Mouse (Mus musculus): ENCODE measurements around the gene Gm16867. TPM values are rescaled to one million over a fixed set of nuclear protein-coding genes. Genes with fewer than 3 reads are reported as not detected.
"Not testable (repeated sequence)": the region's sequence is repeated elsewhere in the genome, so short reads cannot be mapped to it uniquely, and the experiment has no call there.

The Gm16867 gene
- polyA plus RNA-seq, 1 experiment from 2014 or later = not detected

GRCm38 (mm10) chr14:69473322-69473721 is 29.8 kb downstream of the Gm16867 start:
- not testable (repeated sequence) for H3K4me1 ChIP-seq (ENCODE audit: control insufficient read depth, insufficient read depth, low read depth, low read length); H3K9me3 ChIP-seq (ENCODE audit: control insufficient read depth, low read length); H3K4me2 ChIP-seq (ENCODE audit: low read length); H3K36me3 ChIP-seq (ENCODE audit: control insufficient read depth, insufficient read depth, low read length); H3K27me3 ChIP-seq (replicated peaks; ENCODE audit: control insufficient read depth, insufficient read depth, low read length); H3K9ac ChIP-seq (ENCODE audit: low read depth, low read length); H3K27ac ChIP-seq (ENCODE audit: low read depth, low read length); H3K4me3 ChIP-seq (ENCODE audit: low read length); ATAC-seq
- no CpG with 5 or more reads among the region's 2 CpGs for WGBS

GRCm38 (mm10) chr14:69470122-69470708 is 32.9 kb downstream of the Gm16867 start:
- not testable (repeated sequence) for ATAC-seq; H3K9me3 ChIP-seq (ENCODE audit: control insufficient read depth, low read length); H3K27ac ChIP-seq (ENCODE audit: low read depth, low read length); H3K4me2 ChIP-seq (ENCODE audit: low read length); H3K9ac ChIP-seq (ENCODE audit: low read depth, low read length); H3K36me3 ChIP-seq (ENCODE audit: control insufficient read depth, insufficient read depth, low read length); H3K4me3 ChIP-seq (ENCODE audit: low read length); H3K27me3 ChIP-seq (replicated peaks; ENCODE audit: control insufficient read depth, insufficient read depth, low read length); H3K4me1 ChIP-seq (ENCODE audit: control insufficient read depth, insufficient read depth, low read depth, low read length)
- WGBS = no CpG with 5 or more reads among the region's 8 CpGs

- not testable (repeated sequence) for H3K4me1 ChIP-seq (ENCODE audit: control insufficient read depth, insufficient read depth, low read depth, low read length); H3K4me2 ChIP-seq (ENCODE audit: low read length); ATAC-seq; H3K27me3 ChIP-seq (replicated peaks; ENCODE audit: control insufficient read depth, insufficient read depth, low read length); H3K27ac ChIP-seq (ENCODE audit: low read depth, low read length); H3K9ac ChIP-seq (ENCODE audit: low read depth, low read length); H3K4me3 ChIP-seq (ENCODE audit: low read length); H3K36me3 ChIP-seq (ENCODE audit: control insufficient read depth, insufficient read depth, low read length); H3K9me3 ChIP-seq (ENCODE audit: control insufficient read depth, low read length)
- no CpG with 5 or more reads among the region's 17 CpGs for WGBS
Observed at GRCm38 (mm10) chr14:69467612-69468366, 35.4 kb downstream of the Gm16867 start.

- H3K27ac ChIP-seq (ENCODE audit: low read depth, low read length); H3K27me3 ChIP-seq (replicated peaks; ENCODE audit: control insufficient read depth, insufficient read depth, low read length); ATAC-seq; H3K4me2 ChIP-seq (ENCODE audit: low read length); H3K36me3 ChIP-seq (ENCODE audit: control insufficient read depth, insufficient read depth, low read length); H3K4me1 ChIP-seq (ENCODE audit: control insufficient read depth, insufficient read depth, low read depth, low read length); H3K9ac ChIP-seq (ENCODE audit: low read depth, low read length); H3K9me3 ChIP-seq (ENCODE audit: control insufficient read depth, low read length); H3K4me3 ChIP-seq (ENCODE audit: low read length): not testable (repeated sequence)
- WGBS = no CpG with 5 or more reads among the region's 4 CpGs
Observed at GRCm38 (mm10) chr14:69464465-69464864, 38.7 kb downstream of the Gm16867 start.

GRCm38 (mm10) chr14:69457691-69458090 is 45.5 kb downstream of the Gm16867 start:
- H3K27me3 ChIP-seq (replicated peaks; ENCODE audit: control insufficient read depth, insufficient read depth, low read length); H3K4me1 ChIP-seq (ENCODE audit: control insufficient read depth, insufficient read depth, low read depth, low read length); H3K4me2 ChIP-seq (ENCODE audit: low read length); H3K4me3 ChIP-seq (ENCODE audit: low read length); H3K9me3 ChIP-seq (ENCODE audit: control insufficient read depth, low read length); H3K9ac ChIP-seq (ENCODE audit: low read depth, low read length); H3K27ac ChIP-seq (ENCODE audit: low read depth, low read length); ATAC-seq; H3K36me3 ChIP-seq (ENCODE audit: control insufficient read depth, insufficient read depth, low read length): not testable (repeated sequence)
- WGBS = no CpG with 5 or more reads among the region's 5 CpGs

GRCm38 (mm10) chr14:69454640-69455039 is 48.5 kb downstream of the Gm16867 start:
- H3K9ac ChIP-seq (ENCODE audit: low read depth, low read length); H3K27me3 ChIP-seq (replicated peaks; ENCODE audit: control insufficient read depth, insufficient read depth, low read length); H3K4me1 ChIP-seq (ENCODE audit: control insufficient read depth, insufficient read depth, low read depth, low read length); H3K4me2 ChIP-seq (ENCODE audit: low read length); H3K4me3 ChIP-seq (ENCODE audit: low read length); ATAC-seq; H3K36me3 ChIP-seq (ENCODE audit: control insufficient read depth, insufficient read depth, low read length); H3K9me3 ChIP-seq (ENCODE audit: control insufficient read depth, low read length); H3K27ac ChIP-seq (ENCODE audit: low read depth, low read length): not testable (repeated sequence)
- no CpG with 5 or more reads among the region's 9 CpGs for WGBS

GRCm38 (mm10) chr14:69448845-69449244 is 54.3 kb downstream of the Gm16867 start:
- H3K4me2 ChIP-seq (ENCODE audit: low read length); H3K4me3 ChIP-seq (ENCODE audit: low read length); H3K9me3 ChIP-seq (ENCODE audit: control insufficient read depth, low read length); H3K27ac ChIP-seq (ENCODE audit: low read depth, low read length); H3K36me3 ChIP-seq (ENCODE audit: control insufficient read depth, insufficient read depth, low read length); H3K9ac ChIP-seq (ENCODE audit: low read depth, low read length); H3K4me1 ChIP-seq (ENCODE audit: control insufficient read depth, insufficient read depth, low read depth, low read length); ATAC-seq; H3K27me3 ChIP-seq (replicated peaks; ENCODE audit: control insufficient read depth, insufficient read depth, low read length): not testable (repeated sequence)
- no CpG with 5 or more reads among the region's 10 CpGs for WGBS

GRCm38 (mm10) chr14:69447006-69447405 is 56.2 kb downstream of the Gm16867 start:
- H3K4me3 ChIP-seq (ENCODE audit: low read length); H3K27ac ChIP-seq (ENCODE audit: low read depth, low read length); H3K27me3 ChIP-seq (replicated peaks; ENCODE audit: control insufficient read depth, insufficient read depth, low read length); ATAC-seq; H3K36me3 ChIP-seq (ENCODE audit: control insufficient read depth, insufficient read depth, low read length); H3K9ac ChIP-seq (ENCODE audit: low read depth, low read length); H3K4me2 ChIP-seq (ENCODE audit: low read length); H3K4me1 ChIP-seq (ENCODE audit: control insufficient read depth, insufficient read depth, low read depth, low read length); H3K9me3 ChIP-seq (ENCODE audit: control insufficient read depth, low read length): not testable (repeated sequence)
- no CpG with 5 or more reads among the region's 1 CpGs for WGBS

- not testable (repeated sequence) for H3K4me3 ChIP-seq (ENCODE audit: low read length); ATAC-seq; H3K27me3 ChIP-seq (replicated peaks; ENCODE audit: control insufficient read depth, insufficient read depth, low read length); H3K9me3 ChIP-seq (ENCODE audit: control insufficient read depth, low read length); H3K27ac ChIP-seq (ENCODE audit: low read depth, low read length); H3K4me2 ChIP-seq (ENCODE audit: low read length); H3K9ac ChIP-seq (ENCODE audit: low read depth, low read length); H3K36me3 ChIP-seq (ENCODE audit: control insufficient read depth, insufficient read depth, low read length); H3K4me1 ChIP-seq (ENCODE audit: control insufficient read depth, insufficient read depth, low read depth, low read length)
- WGBS = no CpG with 5 or more reads among the region's 7 CpGs
Observed at GRCm38 (mm10) chr14:69443092-69443692, 60.0 kb downstream of the Gm16867 start.
